Mouse (Mus musculus) lung, postnatal 0 days (tissue): ENCODE results near the gene Upk1a. TPM values are rescaled to one million over a fixed set of nuclear protein-coding genes. Genes with fewer than 3 reads are reported as not detected.
A peak's percentile ranks its signal among the peaks of the same experiment; 100 is the strongest.

Experiments used
- ATAC-seq: fragments of 200-750 bp; cut with Nextera tagmentation; 2 replicates; pipeline ENCODE4 v1.8.0; 2017; ENCODE audit warnings: moderate library complexity
- DNase-seq: peaks from one replicate; pipeline ENCODE4 v3.0.0-alpha.2; 2016; ENCODE audit warnings: low spot score
- H3K27ac ChIP-seq: fragments of 300-500 bp; sonication (generic); 2 replicates; pipeline ENCODE4 v1.5.1; 2014; ENCODE audit warnings: antibody characterized with exemption, mild to moderate bottlenecking, low read length, mixed read lengths
- H3K27me3 ChIP-seq: fragments of 300-500 bp; sonication (generic); replicated peaks from 2 replicates; pipeline ENCODE4 v1.6.1; 2014; ENCODE audit warnings: low read length, mixed read lengths; ENCODE audit not compliant: insufficient read depth
- H3K36me3 ChIP-seq: fragments of 300-500 bp; sonication (generic); 2 replicates; pipeline ENCODE4 v1.6.1; 2014; ENCODE audit warnings: low read length, mixed read lengths; ENCODE audit not compliant: insufficient read depth
- H3K4me1 ChIP-seq: fragments of 300-500 bp; sonication (generic); 2 replicates; pipeline ENCODE4 v1.6.1; 2014; ENCODE audit warnings: antibody characterized with exemption, low read depth, low read length, mixed read lengths; ENCODE audit not compliant: insufficient read depth
- H3K4me2 ChIP-seq: fragments of 300-500 bp; sonication (generic); replicated peaks from 2 replicates; pipeline ENCODE4 v1.6.1; 2014; ENCODE audit warnings: low read depth, mild to moderate bottlenecking, low read length, moderate library complexity, mixed read lengths
- H3K4me3 ChIP-seq: fragments of 300-500 bp; sonication (generic); 2 replicates; pipeline ENCODE4 v1.5.1; 2014; ENCODE audit warnings: low read depth, low read length
- H3K9ac ChIP-seq: fragments of 300-500 bp; sonication (generic); replicated peaks from 2 replicates; pipeline ENCODE4 v1.6.1; 2014; ENCODE audit warnings: low read depth, mild to moderate bottlenecking
- H3K9me3 ChIP-seq: fragments of 300-500 bp; sonication (generic); 2 replicates; pipeline ENCODE4 v1.6.1; 2016; ENCODE audit warnings: low read length, mixed read lengths
- CTCF ChIP-seq: IDR thresholded peaks from 2 replicates; pipeline ENCODE4 v1.5.1; 2016; ENCODE audit warnings: antibody characterized with exemption, mild to moderate bottlenecking
- EP300 ChIP-seq: IDR thresholded peaks from 2 replicates; pipeline ENCODE4 v1.6.1; 2016; ENCODE audit warnings: antibody characterized with exemption, mild to moderate bottlenecking, control low read depth
- WGBS: fragments of 180-500 bp; shearing (Covaris S2); extraction: QIAGEN DNeasy Blood & Tissue Kit; methylation state at CpG from one replicate; pipeline ENCODE4 v1.1.7; 2014; 5-methylcytosine and 5-hydroxymethylcytosine counted together
- microRNA-seq: library from miRNA; unstranded; fragments of <30 nt; microRNA quantifications from one replicate; pipeline ENCODE4, GENCODE M21; 2016
- polyA plus RNA-seq: library from polyadenylated mRNA; unstranded; fragments of >200 nt; fragmentation: Nextera tagmentation; extraction: Ambion mirVana; gene quantifications from 2 replicates; pipeline ENCODE4 v1.2.1, GENCODE M21; 2015

Upk1a gene
- polyA plus RNA-seq, 1 experiment from 2014 or later: 11.2 TPM

- Histone ChIP-seq H3K4me3 (peak within 1 kb of the TSS; percentile 49), H3K27ac (peak within 1 kb of the TSS; percentile 57), H3K27me3 (no peaks in the 10 kb centered on the region), H3K36me3 (peaks cover 14% of the 10 kb centered on the region; the same call in 1 of the 2 replicates), H3K9ac (peak within 1 kb of the TSS; percentile 55), H3K4me2 (peak within 1 kb of the TSS; percentile 64), H3K4me1 (peaks cover 12% of the 10 kb centered on the region; the same call in 1 of the 2 replicates), H3K9me3 (no peaks in the 10 kb centered on the region)
- ATAC-seq (peak; percentile 89), DNase-seq (peak; percentile 99)
- TF ChIP-seq EP300 (no peak), CTCF (no peak)
- WGBS: 1% methylated on average over 20 of the region's 20 CpGs
Observed at GRCm38 (mm10) chr7:30559443-30559954, 53.1 kb downstream of the Upk1a start, which contains the start of gene Lin37. Lin37 (minus strand) TSS chr7:30559838.

GRCm38 (mm10) chr7:30558656-30559442 is 53.8 kb downstream of the Upk1a start:
- H3K4me1 ChIP-seq: peaks cover 12% of the 10 kb centered on the region; the same call in 1 of the 2 replicates
- H3K4me2 ChIP-seq: peak overlapping the region; percentile 64
- H3K9me3 ChIP-seq: no peaks in the 10 kb centered on the region
- H3K27ac ChIP-seq: peak overlapping the region; percentile 57
- H3K9ac ChIP-seq: peak overlapping the region; percentile 55
- no peaks in the 10 kb centered on the region for H3K27me3 ChIP-seq
- TF ChIP-seq CTCF: no peak
- TF ChIP-seq EP300: no peak
- peaks cover 14% of the 10 kb centered on the region; the same call in 1 of the 2 replicates for H3K36me3 ChIP-seq
- 9% methylated on average over 12 of the region's 12 CpGs for WGBS
- ATAC-seq: no peak
- peak overlapping the region; percentile 49 for H3K4me3 ChIP-seq
- DNase-seq: peak; percentile 31

GRCm38 (mm10) chr7:30557901-30558514 is 54.6 kb downstream of the Upk1a start:
- H3K4me2 ChIP-seq: no peak overlapping the region
- H3K27ac ChIP-seq: no peak overlapping the region
- 89% methylated on average over 13 of the region's 13 CpGs for WGBS
- DNase-seq: no peak
- no peaks in the 10 kb centered on the region for H3K27me3 ChIP-seq
- no peak overlapping the region for H3K4me3 ChIP-seq
- no peaks in the 10 kb centered on the region for H3K9me3 ChIP-seq
- TF ChIP-seq CTCF (no peak), EP300 (no peak)
- no peak overlapping the region for H3K9ac ChIP-seq
- peaks cover 14% of the 10 kb centered on the region; the same call in 1 of the 2 replicates for H3K36me3 ChIP-seq
- H3K4me1 ChIP-seq: peaks cover 19% of the 10 kb centered on the region; the same call in 1 of the 2 replicates
- no peak for ATAC-seq

- 93% methylated on average over 17 of the region's 18 CpGs for WGBS
- TF ChIP-seq CTCF (peak; percentile 39), EP300 (no peak)
- DNase-seq (peak; percentile 21), ATAC-seq (no peak)
- H3K9ac ChIP-seq: no peak overlapping the region
- no peak overlapping the region for H3K4me2 ChIP-seq
- H3K4me3 ChIP-seq: no peak overlapping the region
- no peak overlapping the region for H3K27ac ChIP-seq
- no peaks in the 10 kb centered on the region for H3K9me3 ChIP-seq
- no peaks in the 10 kb centered on the region for H3K27me3 ChIP-seq
- H3K36me3 ChIP-seq: peaks cover 14% of the 10 kb centered on the region; the same call in 1 of the 2 replicates
- H3K4me1 ChIP-seq: peaks cover 24% of the 10 kb centered on the region; the same call in 1 of the 2 replicates
Observed at GRCm38 (mm10) chr7:30556894-30557536, 55.6 kb downstream of the Upk1a start.

GRCm38 (mm10) chr7:30553810-30554584 is 58.6 kb downstream of the Upk1a start:
- Histone ChIP-seq H3K36me3 (peaks cover 14% of the 10 kb centered on the region; the same call in 1 of the 2 replicates), H3K27me3 (no peaks in the 10 kb centered on the region), H3K27ac (no peak overlapping the region), H3K4me2 (peak overlapping the region; percentile 97), H3K9me3 (no peaks in the 10 kb centered on the region), H3K4me3 (peak overlapping the region; percentile 69; the same call in 1 of the 2 replicates), H3K4me1 (peaks cover 23% of the 10 kb centered on the region; the same call in 1 of the 2 replicates), H3K9ac (no peak overlapping the region)
- 84% methylated on average over 22 of the region's 22 CpGs for WGBS
- no peak for TF ChIP-seq CTCF
- no peak for TF ChIP-seq EP300
- ATAC-seq (no peak), DNase-seq (no peak)

Small RNA genes lying within 50 kb of the gene (microRNA-seq; reads per million reads assigned to microRNA genes)
- not detected for gene Mir3569

Other genes with a start within 250 kb of the Upk1a start
- 209 and 244 TPM in 2 replicates for gene Tyrobp, start 199.1 kb downstream of the Upk1a start, polyA plus RNA-seq
- 7.2 and 9.4 TPM in 2 replicates for gene Hcst, start 193.0 kb downstream of the Upk1a start, polyA plus RNA-seq
- gene Nfkbid, start 191.1 kb downstream of the Upk1a start, polyA plus RNA-seq: 1.9 and 2.5 TPM in 2 replicates
- 6.8 and 8.1 TPM in 2 replicates for gene Aplp1, start 167.3 kb downstream of the Upk1a start, polyA plus RNA-seq
- gene Kirrel2, start 155.2 kb downstream of the Upk1a start, polyA plus RNA-seq: not detected in 2 replicates
- gene Nphs1, start 154.5 kb downstream of the Upk1a start, polyA plus RNA-seq: 0.12 TPM in 2 replicates
- not detected in 2 replicates for gene Prodh2, start 119.2 kb downstream of the Upk1a start, polyA plus RNA-seq
- 2.1 TPM in 2 replicates for gene Arhgap33, start 77.8 kb downstream of the Upk1a start, polyA plus RNA-seq
- gene Hspb6, start 60.7 kb downstream of the Upk1a start, polyA plus RNA-seq: 22.8 and 27.0 TPM in 2 replicates
- gene Proser3, start 60.5 kb downstream of the Upk1a start, polyA plus RNA-seq: 4.0 and 4.4 TPM in 2 replicates
- 32.8 and 38.6 TPM in 2 replicates for gene Lin37, start 53.0 kb downstream of the Upk1a start, polyA plus RNA-seq
- gene U2af1l4, start 49.5 kb downstream of the Upk1a start, polyA plus RNA-seq: 75.0 and 86.0 TPM in 2 replicates
- gene Gm49396, start 49.5 kb downstream of the Upk1a start, polyA plus RNA-seq: 4.5 and 6.1 TPM in 2 replicates
- gene Psenen, start 49.2 kb downstream of the Upk1a start, polyA plus RNA-seq: 173 and 184 TPM in 2 replicates
- 1.2 and 3.2 TPM in 2 replicates for gene Igflr1, start 47.4 kb downstream of the Upk1a start, polyA plus RNA-seq
- 6.8 and 6.9 TPM in 2 replicates for gene Kmt2b, start 24.1 kb downstream of the Upk1a start, polyA plus RNA-seq
- 3.0 and 3.9 TPM in 2 replicates for gene Zbtb32, start 13.9 kb downstream of the Upk1a start, polyA plus RNA-seq
- 717 and 766 TPM in 2 replicates for gene Cox6b1, start 13.3 kb upstream of the Upk1a start, polyA plus RNA-seq
- not detected in 2 replicates for gene Etv2, start 23.0 kb upstream of the Upk1a start, polyA plus RNA-seq
- gene Rbm42, start 37.5 kb upstream of the Upk1a start, polyA plus RNA-seq: 101 and 107 TPM in 2 replicates
- 10.0 and 10.3 TPM in 2 replicates for gene Haus5, start 52.1 kb upstream of the Upk1a start, polyA plus RNA-seq
- gene Pmis2, start 58.8 kb upstream of the Upk1a start, polyA plus RNA-seq: not detected in 2 replicates
- 0.69 and 1.2 TPM in 2 replicates for gene 2200002J24Rik, start 86.1 kb upstream of the Upk1a start, polyA plus RNA-seq
- gene Atp4a, start 99.4 kb upstream of the Upk1a start, polyA plus RNA-seq: 0.14 TPM in 1 of 2 replicates, not detected in the other
- gene Tmem147, start 116.7 kb upstream of the Upk1a start, polyA plus RNA-seq: 179 and 193 TPM in 2 replicates
- gene Gapdhs, start 130.8 kb upstream of the Upk1a start, polyA plus RNA-seq: 0.18 and 0.21 TPM in 2 replicates
- gene Sbsn, start 138.6 kb upstream of the Upk1a start, polyA plus RNA-seq: 6.7 and 7.3 TPM in 2 replicates
- gene Dmkn, start 150.9 kb upstream of the Upk1a start, polyA plus RNA-seq: 65.2 and 74.3 TPM in 2 replicates
- gene Krtdap, start 175.0 kb upstream of the Upk1a start, polyA plus RNA-seq: 2.1 and 4.4 TPM in 2 replicates
- 1.1 and 1.4 TPM in 2 replicates for gene Ffar2, start 210.9 kb upstream of the Upk1a start, polyA plus RNA-seq
- gene Ffar3, start 243.3 kb upstream of the Upk1a start, polyA plus RNA-seq: not detected in 2 replicates
- not detected in 2 replicates for gene Ffar1, start 248.7 kb upstream of the Upk1a start, polyA plus RNA-seq